Mouse (Mus musculus): Measurements from ENCODE around the gene Spag9. TPM values are rescaled to one million over a fixed set of nuclear protein-coding genes. Genes with fewer than 3 reads are reported as not detected.

Spag9 gene
- 64.9 and 71.1 TPM in 2 replicates for polyA plus RNA-seq (2015; fragmentation: Nextera tagmentation; extraction: Ambion mirVana)

DNA sequence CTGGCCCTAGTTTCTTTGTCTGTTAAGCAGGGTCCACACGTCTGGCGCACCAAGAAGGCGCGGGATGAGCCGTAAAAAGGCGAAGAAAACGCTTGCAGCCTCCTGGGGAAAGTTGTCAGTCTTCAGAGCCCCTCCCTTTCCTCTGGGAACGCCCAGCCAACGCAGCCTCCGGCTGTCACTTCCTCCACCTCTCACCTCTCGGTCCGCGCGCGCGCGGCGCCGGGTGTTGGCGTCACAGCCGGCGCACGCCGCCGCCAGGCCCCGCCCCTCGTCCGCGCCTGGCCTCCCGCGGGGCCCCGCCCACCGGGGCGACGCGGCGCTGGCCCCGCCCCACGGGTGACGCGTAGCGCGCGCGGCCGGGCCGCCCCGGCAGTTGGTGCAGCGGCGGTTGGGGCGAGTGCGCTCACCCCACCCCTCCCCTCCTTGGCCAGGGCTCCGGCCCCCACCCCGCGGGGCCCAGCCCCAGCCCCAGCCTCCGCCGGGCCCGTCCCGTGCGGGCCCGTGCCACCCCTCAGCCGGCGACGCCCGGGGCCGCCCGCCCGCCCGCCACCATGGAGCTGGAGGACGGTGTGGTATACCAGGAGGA is at the start of gene Spag9:
Gene Spag9 (plus strand): TSS at position 372 of the 586 bp plus-strand sequence.
- Histone ChIP-seq H3K4me1 (peaks cover 41% of the 10 kb centered on the region), H3K9ac (replicated peaks) (peak within 1 kb of the TSS; percentile 88), H3K27me3 (replicated peaks) (0 out of 2 replicates have a peak, but pooled peaks cover 3% of the 10 kb centered on the region), H3K4me2 (peak within 1 kb of the TSS; percentile 85), H3K9me3 (replicated peaks) (no peaks in the 10 kb centered on the region), H3K4me3 (replicated peaks) (peak within 1 kb of the TSS; percentile 87), H3K36me3 (no peaks in the 10 kb centered on the region), H3K27ac (replicated peaks) (peak within 1 kb of the TSS; percentile 95)
- WGBS: under 1% methylated on average over 60 of the region's 70 CpGs
- peak; percentile 93 for ATAC-seq (ENCODE audit: low FRiP score)

DNA sequence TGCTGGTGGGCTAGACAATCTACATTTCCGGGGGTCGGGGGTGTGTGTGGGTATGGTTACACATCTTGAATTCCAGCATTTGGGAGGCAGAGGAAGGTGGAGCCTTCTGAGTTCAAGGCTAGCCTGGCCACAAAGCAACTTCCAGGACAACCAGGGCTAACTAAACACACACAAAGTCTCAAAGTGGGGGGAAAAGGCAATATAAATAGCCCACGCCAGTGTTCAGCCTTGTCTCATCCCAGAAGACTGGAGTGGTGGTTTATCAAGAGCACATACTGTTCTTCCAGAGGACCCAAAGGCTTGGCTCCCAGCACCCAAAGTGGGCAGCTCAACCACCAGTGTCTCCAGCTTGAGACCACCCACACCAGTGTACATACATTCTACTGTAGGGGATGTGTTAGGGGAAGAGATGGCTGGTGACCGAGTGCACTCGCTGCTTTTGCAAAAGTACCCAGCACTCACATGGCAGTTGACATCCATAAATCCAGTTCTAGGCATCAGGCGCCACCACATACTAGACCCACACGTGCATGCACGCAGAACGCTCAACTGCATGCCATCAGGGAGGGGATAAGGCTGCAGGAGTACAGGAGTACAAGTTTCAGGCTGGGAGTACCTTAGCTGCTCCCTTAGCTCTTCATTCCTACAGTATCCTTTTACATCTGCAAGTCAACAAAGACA is 46.9 kb upstream of the Spag9 start:
- no peak overlapping the region for H3K27ac ChIP-seq (replicated peaks)
- no peaks in the 10 kb centered on the region for H3K27me3 ChIP-seq (replicated peaks)
- H3K9me3 ChIP-seq (replicated peaks): no peaks in the 10 kb centered on the region
- H3K4me2 ChIP-seq: no peak overlapping the region
- WGBS: 91% methylated on average over 9 of the region's 9 CpGs
- H3K36me3 ChIP-seq: peaks cover 40% of the 10 kb centered on the region
- no peak overlapping the region for H3K4me3 ChIP-seq (replicated peaks)
- peaks cover 20% of the 10 kb centered on the region for H3K4me1 ChIP-seq
- H3K9ac ChIP-seq (replicated peaks): no peak overlapping the region
- no peak for ATAC-seq (ENCODE audit: low FRiP score)

DNA sequence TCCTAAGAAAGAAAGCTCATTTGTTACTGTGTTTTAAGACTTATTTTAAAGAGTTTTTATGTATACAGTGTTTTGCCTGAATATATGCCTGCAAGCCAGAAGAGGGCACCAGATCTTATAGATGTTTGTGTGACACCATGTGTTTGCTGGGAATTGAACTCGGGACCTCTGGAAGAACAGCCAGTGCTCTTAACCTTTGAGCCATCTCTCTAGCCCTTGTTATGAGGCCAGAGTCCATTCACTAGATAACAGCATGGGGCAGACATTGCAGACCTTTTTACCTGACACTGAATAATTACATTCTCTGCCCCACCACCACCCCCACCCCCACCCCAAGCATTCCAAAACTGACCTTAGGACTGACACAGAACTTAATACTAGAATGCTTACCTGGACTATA is 45.8 kb upstream of the Spag9 start:
- 100% methylated on average over 1 of the region's 1 CpGs for WGBS

DNA sequence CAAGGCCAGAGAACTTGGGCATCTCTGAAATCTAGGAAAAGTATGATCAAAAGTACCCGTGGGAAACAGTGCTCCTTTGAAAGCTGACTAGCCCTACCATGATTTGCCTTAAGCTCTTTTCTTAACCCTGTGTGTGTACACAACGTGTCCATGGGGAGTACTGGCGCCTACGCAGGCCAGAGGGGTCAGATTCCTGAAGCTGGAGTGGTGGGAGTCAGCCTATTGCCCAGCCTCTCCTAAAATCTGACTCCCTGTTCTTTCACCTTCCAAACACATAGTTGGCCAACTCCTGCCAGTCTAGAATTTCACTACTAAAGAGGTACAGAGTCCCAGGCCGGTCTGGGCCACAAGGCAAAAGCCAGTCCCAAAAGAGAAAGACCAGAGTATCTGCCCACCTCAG is 43.5 kb upstream of the Spag9 start:
- H3K4me2 ChIP-seq: no peak overlapping the region

More for the DNA sequence above, 45.8 kb upstream of the Spag9 start:
- H3K9me3 ChIP-seq (replicated peaks): no peaks in the 10 kb centered on the region
- ATAC-seq (ENCODE audit: low FRiP score): no peak
- peaks cover 27% of the 10 kb centered on the region for H3K4me1 ChIP-seq
- H3K9ac ChIP-seq (replicated peaks): no peak overlapping the region
- H3K4me2 ChIP-seq: no peak overlapping the region
- no peaks in the 10 kb centered on the region for H3K27me3 ChIP-seq (replicated peaks)
- H3K36me3 ChIP-seq: peaks cover 40% of the 10 kb centered on the region
- H3K27ac ChIP-seq (replicated peaks): no peak overlapping the region
- H3K4me3 ChIP-seq (replicated peaks): no peak overlapping the region

DNA sequence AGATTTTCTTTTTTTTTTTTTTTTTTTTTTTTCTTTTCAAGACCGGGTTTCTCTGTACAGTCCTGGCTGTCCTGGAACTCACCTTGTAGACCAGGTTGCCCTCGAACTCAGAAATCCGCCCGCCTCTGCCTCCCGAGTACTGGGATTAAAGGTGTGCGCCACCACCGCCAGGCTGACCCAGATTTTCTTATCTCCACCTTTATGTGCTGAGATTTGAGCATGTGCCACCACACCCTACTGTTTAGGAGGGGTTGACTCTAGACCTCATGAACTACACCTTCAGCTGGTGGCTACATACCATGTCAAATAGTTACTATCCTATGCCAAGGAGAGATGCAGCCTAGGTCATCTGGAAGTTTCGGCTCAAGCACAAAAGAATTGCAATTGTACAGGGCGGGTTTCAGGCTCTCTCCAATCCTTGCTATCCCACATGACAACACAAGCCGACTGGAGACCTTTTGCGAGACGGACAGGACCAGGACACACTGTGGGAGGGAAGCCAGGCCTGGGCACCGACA is 41.1 kb upstream of the Spag9 start:
- Histone ChIP-seq H3K9ac (replicated peaks) (peak overlapping the region; percentile 69), H3K4me3 (replicated peaks) (peak overlapping the region; percentile 61), H3K4me1 (peaks cover 38% of the 10 kb centered on the region), H3K9me3 (replicated peaks) (no peaks in the 10 kb centered on the region), H3K36me3 (peaks cover 43% of the 10 kb centered on the region), H3K27me3 (replicated peaks) (no peaks in the 10 kb centered on the region), H3K27ac (replicated peaks) (peak overlapping the region; percentile 86), H3K4me2 (peak overlapping the region; percentile 95)
- peak; percentile 39 for ATAC-seq (ENCODE audit: low FRiP score)
- WGBS: 45% methylated on average over 13 of the region's 13 CpGs

More for the DNA sequence above, 43.5 kb upstream of the Spag9 start:
- Histone ChIP-seq H3K4me3 (replicated peaks) (no peak overlapping the region), H3K4me1 (peaks cover 38% of the 10 kb centered on the region), H3K9me3 (replicated peaks) (no peaks in the 10 kb centered on the region), H3K27ac (replicated peaks) (no peak overlapping the region), H3K9ac (replicated peaks) (no peak overlapping the region), H3K36me3 (peaks cover 34% of the 10 kb centered on the region), H3K27me3 (replicated peaks) (no peaks in the 10 kb centered on the region)
- ATAC-seq (ENCODE audit: low FRiP score): no peak
- WGBS: 90% methylated on average over 5 of the region's 5 CpGs

DNA sequence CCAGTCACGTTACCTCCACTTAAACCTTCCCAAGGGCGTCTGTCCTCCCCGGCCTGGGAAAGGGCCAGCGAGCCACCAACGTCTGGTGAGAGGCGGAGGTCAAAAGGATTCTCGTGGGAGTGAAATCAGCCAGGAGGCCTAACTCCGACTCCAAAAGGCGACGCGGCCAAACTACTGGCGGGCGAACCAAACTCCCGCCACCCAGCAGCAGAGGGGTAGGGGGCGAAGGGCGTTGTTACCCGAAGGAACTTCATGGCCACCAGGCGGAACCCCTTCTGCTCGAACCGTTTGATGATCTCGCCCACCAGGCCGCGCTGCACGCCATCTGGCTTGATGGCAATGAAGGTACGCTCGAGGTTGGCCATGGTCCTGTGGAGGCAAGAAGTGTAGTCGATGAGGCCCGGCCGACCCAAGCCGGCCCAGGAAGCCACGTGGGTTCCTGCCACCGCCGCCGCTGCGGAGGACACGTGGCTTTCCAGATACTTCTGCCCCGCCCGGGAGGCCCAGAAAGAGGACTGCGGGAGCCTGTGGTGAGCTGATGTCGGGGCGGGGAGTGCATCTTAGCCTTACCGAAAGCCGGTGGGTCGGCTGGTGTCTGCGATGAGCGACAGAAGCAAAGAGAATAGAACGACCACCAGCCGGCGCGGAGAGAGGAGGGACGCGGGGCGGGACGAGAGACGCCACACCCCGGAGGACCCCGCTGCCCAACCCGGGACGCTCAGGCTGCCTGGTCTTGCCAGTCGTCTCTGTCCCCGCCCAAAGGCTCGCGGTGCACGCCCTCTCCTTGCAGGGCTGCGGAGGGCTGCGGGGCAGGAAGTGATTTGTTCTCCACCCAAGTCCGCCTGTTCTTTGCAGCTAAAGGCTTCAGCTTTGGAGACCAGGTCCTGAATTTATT is 40.4 kb upstream of the Spag9 start:
- Histone ChIP-seq H3K36me3 (peaks cover 45% of the 10 kb centered on the region), H3K9ac (replicated peaks) (peak overlapping the region; percentile 69), H3K4me2 (peak overlapping the region; percentile 95), H3K27me3 (replicated peaks) (no peaks in the 10 kb centered on the region), H3K9me3 (replicated peaks) (no peaks in the 10 kb centered on the region), H3K4me1 (peaks cover 38% of the 10 kb centered on the region), H3K27ac (replicated peaks) (peak overlapping the region; percentile 86), H3K4me3 (replicated peaks) (peak overlapping the region; percentile 61)
- under 1% methylated on average over 54 of the region's 67 CpGs for WGBS
- peak; percentile 97 for ATAC-seq (ENCODE audit: low FRiP score)

DNA sequence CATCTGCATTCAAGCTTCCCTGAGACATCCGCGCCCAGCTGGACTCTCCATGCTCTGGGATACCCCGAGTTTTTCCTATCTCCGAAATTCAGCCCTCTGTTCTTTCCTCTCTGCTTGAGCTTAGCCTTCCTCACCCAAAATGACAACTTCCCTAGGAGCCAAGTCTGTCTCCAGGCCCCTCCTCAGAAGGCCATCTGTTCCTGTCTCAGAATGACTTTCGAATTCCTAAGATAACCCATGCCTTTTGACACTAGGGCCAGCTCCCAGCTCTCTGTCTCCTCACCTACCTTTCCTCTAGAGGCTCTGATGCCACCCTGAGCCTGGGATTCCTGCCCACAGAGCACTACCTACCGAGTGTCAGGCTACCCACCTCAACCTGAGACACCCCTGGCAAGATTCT is 39.7 kb upstream of the Spag9 start, which contains the start of gene Nme2:
Gene Nme2 (minus strand): TSS at position 101 of the 400 bp plus-strand sequence.
- Histone ChIP-seq H3K9ac (replicated peaks) (peak within 1 kb of the TSS; percentile 69), H3K36me3 (peaks cover 45% of the 10 kb centered on the region), H3K4me2 (peak within 1 kb of the TSS; percentile 95), H3K9me3 (replicated peaks) (no peaks in the 10 kb centered on the region), H3K4me1 (peaks cover 38% of the 10 kb centered on the region), H3K4me3 (replicated peaks) (peak within 1 kb of the TSS; percentile 61), H3K27ac (replicated peaks) (peak within 1 kb of the TSS; percentile 86), H3K27me3 (replicated peaks) (no peaks in the 10 kb centered on the region)
- 0 out of 2 replicates have a peak, but pooled peaks have one; percentile 30 for ATAC-seq (ENCODE audit: low FRiP score)
- 5% methylated on average over 6 of the region's 6 CpGs for WGBS

DNA sequence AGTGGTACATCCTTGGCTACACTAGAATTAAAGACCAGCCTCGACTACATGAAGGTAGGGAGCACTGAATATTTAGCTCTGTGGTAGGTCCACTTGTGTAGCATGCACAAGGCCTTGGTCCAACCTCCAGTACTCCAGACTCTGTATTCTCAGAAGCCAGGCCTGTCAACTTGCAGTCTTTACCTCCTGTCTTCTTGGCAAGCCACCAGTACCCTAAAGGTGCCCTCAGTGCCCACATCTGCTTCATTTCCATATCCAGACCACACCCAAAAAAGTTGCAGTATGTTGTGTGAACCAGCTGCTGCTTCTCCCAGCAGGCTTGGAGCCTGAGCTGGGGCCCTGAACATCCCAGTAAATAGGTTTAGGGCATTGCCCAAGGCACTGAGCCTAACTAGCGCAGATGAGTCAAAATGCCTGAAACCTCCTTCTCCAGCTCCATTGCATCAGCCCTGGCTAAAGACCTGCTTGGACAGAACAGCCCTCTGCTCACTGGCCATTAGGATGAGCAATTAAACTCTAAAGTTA is 38.8 kb upstream of the Spag9 start:
- Histone ChIP-seq H3K4me2 (no peak overlapping the region), H3K4me1 (peaks cover 34% of the 10 kb centered on the region), H3K27me3 (replicated peaks) (no peaks in the 10 kb centered on the region), H3K9ac (replicated peaks) (no peak overlapping the region), H3K9me3 (replicated peaks) (no peaks in the 10 kb centered on the region), H3K27ac (replicated peaks) (no peak overlapping the region), H3K36me3 (peaks cover 47% of the 10 kb centered on the region), H3K4me3 (replicated peaks) (no peak overlapping the region)
- no peak for ATAC-seq (ENCODE audit: low FRiP score)
- WGBS: 86% methylated on average over 2 of the region's 2 CpGs

DNA sequence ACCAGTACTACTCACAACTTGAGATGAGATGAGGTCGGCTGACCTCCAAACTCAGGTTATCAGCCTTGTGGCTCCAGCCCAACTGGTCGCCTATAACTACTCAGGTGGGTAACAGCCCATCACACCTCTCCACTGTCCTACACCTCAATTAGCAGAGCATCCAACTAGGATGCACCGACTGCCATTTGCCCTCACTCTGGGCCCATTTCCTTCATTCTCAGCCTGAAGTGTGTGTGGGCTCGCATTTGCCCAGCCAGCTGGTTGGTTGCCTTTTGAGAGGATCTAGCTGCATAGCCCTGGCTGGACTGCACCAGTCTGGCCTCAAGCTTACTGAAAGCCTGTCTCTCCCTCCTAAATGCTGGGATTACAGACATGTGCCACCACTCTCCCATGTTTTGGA is 38.1 kb upstream of the Spag9 start:
- Histone ChIP-seq H3K4me3 (replicated peaks) (no peak overlapping the region), H3K9ac (replicated peaks) (no peak overlapping the region), H3K36me3 (peaks cover 49% of the 10 kb centered on the region), H3K9me3 (replicated peaks) (no peaks in the 10 kb centered on the region), H3K4me1 (peaks cover 27% of the 10 kb centered on the region), H3K27ac (replicated peaks) (no peak overlapping the region), H3K27me3 (replicated peaks) (no peaks in the 10 kb centered on the region), H3K4me2 (no peak overlapping the region)
- ATAC-seq (ENCODE audit: low FRiP score): no peak
- 84% methylated on average over 4 of the region's 4 CpGs for WGBS

DNA sequence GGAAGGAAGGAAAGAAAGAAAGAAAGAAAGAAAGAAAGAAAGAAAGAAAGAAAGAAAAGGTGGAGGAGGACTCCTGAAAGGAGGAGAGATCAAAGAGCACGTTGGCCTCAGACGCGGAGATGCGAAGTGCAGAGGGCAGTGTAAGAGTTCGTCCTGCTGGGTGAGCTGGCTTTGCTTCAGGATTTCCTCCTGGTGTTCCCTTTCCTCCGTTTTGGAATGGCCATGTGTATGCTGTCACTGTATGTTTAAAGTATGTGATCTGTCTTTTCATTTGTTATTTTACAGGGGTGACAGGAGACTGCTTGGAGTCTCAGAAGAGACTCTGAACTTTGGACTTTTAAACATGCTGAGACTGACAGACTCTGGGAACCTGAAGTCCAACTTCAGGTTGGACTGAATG is 34.4 kb upstream of the Spag9 start:
- 92% methylated on average over 6 of the region's 6 CpGs for WGBS
- Histone ChIP-seq H3K4me2 (no peak overlapping the region), H3K9ac (replicated peaks) (no peak overlapping the region), H3K4me3 (replicated peaks) (no peak overlapping the region), H3K4me1 (peaks cover 7% of the 10 kb centered on the region), H3K27me3 (replicated peaks) (no peaks in the 10 kb centered on the region), H3K36me3 (peaks cover 76% of the 10 kb centered on the region), H3K9me3 (replicated peaks) (no peaks in the 10 kb centered on the region), H3K27ac (replicated peaks) (no peak overlapping the region)
- no peak for ATAC-seq (ENCODE audit: low FRiP score)

DNA sequence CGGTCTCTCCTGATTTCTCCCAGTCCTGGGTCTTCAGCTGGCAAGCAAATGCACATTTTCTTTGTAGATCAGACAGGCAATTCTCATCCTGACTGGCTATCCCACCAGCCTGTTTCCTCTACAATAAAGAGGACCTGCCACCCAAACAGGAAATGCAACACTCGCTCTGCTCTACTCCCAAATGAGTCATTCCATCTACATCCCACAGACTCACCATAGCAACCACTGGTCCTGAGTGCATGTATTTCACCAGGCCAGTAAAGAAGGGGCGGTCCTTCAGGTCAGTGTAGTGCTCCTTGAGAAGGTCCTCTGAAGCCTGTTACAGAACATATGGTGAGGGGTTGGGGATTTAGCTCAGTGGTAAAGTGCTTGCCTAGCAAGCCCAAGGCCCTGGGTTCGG is 32.9 kb upstream of the Spag9 start:
- Histone ChIP-seq H3K27ac (replicated peaks) (no peak overlapping the region), H3K4me2 (no peak overlapping the region), H3K4me1 (peaks cover 14% of the 10 kb centered on the region), H3K36me3 (peaks cover 72% of the 10 kb centered on the region), H3K27me3 (replicated peaks) (no peaks in the 10 kb centered on the region), H3K9me3 (replicated peaks) (no peaks in the 10 kb centered on the region), H3K4me3 (replicated peaks) (no peak overlapping the region), H3K9ac (replicated peaks) (no peak overlapping the region)
- 75% methylated on average over 4 of the region's 4 CpGs for WGBS
- no peak for ATAC-seq (ENCODE audit: low FRiP score)

Data from neural tube, embryonic 15.5 days (tissue).